Mouse (Mus musculus): ENCODE results near the gene Gm20924. TPM values are rescaled to one million over a fixed set of nuclear protein-coding genes. Genes with fewer than 3 reads are reported as not detected.

The Gm20924 gene
- polyA plus RNA-seq (2014; fragmentation: Illumina TruSeq; extraction: RNeasy Lipid Tissue Mini Kit (QIAGEN cat#74804); ENCODE audit: low read depth, low replicate concordance) = not detected

DNA sequence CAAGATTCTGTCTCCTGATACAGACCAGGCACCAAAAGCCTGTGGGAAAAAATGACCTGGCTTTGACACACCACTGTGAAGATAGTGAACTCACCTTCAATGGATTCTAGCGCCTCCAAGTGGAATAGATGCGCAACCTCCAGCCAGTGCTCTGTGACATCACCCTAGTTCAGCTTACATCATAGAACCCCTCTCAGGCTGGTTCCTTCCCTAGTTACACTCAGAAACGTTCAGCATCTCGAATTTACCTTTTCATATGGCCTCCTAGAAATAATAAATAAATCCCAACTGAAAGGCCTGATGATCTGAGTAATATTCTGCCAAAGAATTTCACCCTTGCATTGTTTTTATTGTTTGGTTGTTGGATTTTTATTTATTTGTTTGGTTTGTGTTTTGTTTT lies at the start of gene Gm20924:
Gm20924 (minus strand) TSS at position 101 of the 400 bp plus-strand sequence.

Other genes starting within 250 kb of the Gm20924 start
- gene Gm20736, start 170.2 kb upstream of the Gm20924 start, polyA plus RNA-seq (2014; fragmentation: Illumina TruSeq; extraction: RNeasy Lipid Tissue Mini Kit (QIAGEN cat#74804); ENCODE audit: low read depth, low replicate concordance) = not detected

All from liver, adult 10 weeks (tissue).